Mouse (Mus musculus): ENCODE data around the gene Lcn2. TPM values are rescaled to one million over a fixed set of nuclear protein-coding genes. Genes with fewer than 3 reads are reported as not detected.

Gene Lcn2
- polyA plus RNA-seq, 1 experiment from 2014 or later: 8.0 TPM

GRCm38 (mm10) chr2:32389157-32389556, 1.1 kb upstream of the Lcn2 start:
- ATAC-seq (replicated peaks; ENCODE audit: low FRiP score) (no peak), DNase-seq (ENCODE audit: low spot score) (no peak)
- Histone ChIP-seq H3K9me3 (ENCODE audit: control insufficient read depth, low read length) (no peaks in the 10 kb centered on the region), H3K4me2 (no peak overlapping the region), H3K9ac (ENCODE audit: low read depth, low read length) (no peak overlapping the region), H3K36me3 (ENCODE audit: control insufficient read depth, insufficient read depth, low read length) (no peaks in the 10 kb centered on the region), H3K4me3 (ENCODE audit: low read depth, low read length) (no peak overlapping the region), H3K4me1 (replicated peaks; ENCODE audit: control insufficient read depth, insufficient read depth, low read length) (no peaks in the 10 kb centered on the region), H3K27ac (ENCODE audit: low read depth, low read length) (no peak overlapping the region), H3K27me3 (replicated peaks; ENCODE audit: control insufficient read depth, insufficient read depth, low read length) (no peaks in the 10 kb centered on the region)
- WGBS: 56% methylated on average over 2 of the region's 2 CpGs

GRCm38 (mm10) chr2:32382689-32383088, 5.4 kb downstream of the Lcn2 start:
- H3K9me3 ChIP-seq (ENCODE audit: control insufficient read depth, low read length): no peaks in the 10 kb centered on the region
- no peak overlapping the region for H3K4me3 ChIP-seq (ENCODE audit: low read depth, low read length)
- peaks cover 13% of the 10 kb centered on the region for H3K36me3 ChIP-seq (ENCODE audit: control insufficient read depth, insufficient read depth, low read length)
- peaks cover 5% of the 10 kb centered on the region for H3K4me1 ChIP-seq (replicated peaks; ENCODE audit: control insufficient read depth, insufficient read depth, low read length)
- no peak overlapping the region for H3K9ac ChIP-seq (ENCODE audit: low read depth, low read length)
- WGBS: 70% methylated on average over 2 of the region's 2 CpGs
- H3K27me3 ChIP-seq (replicated peaks; ENCODE audit: control insufficient read depth, insufficient read depth, low read length): no peaks in the 10 kb centered on the region; the same call in 1 of the 2 replicates
- ATAC-seq (replicated peaks; ENCODE audit: low FRiP score) (no peak), DNase-seq (ENCODE audit: low spot score) (no peak)
- no peak overlapping the region for H3K4me2 ChIP-seq
- no peak overlapping the region for H3K27ac ChIP-seq (ENCODE audit: low read depth, low read length)

- Histone ChIP-seq H3K4me3 (ENCODE audit: low read depth, low read length) (peak within 1 kb of the TSS; percentile 60), H3K27ac (ENCODE audit: low read depth, low read length) (no peak within 1 kb of the TSS), H3K4me1 (replicated peaks; ENCODE audit: control insufficient read depth, insufficient read depth, low read length) (peaks cover 5% of the 10 kb centered on the region), H3K36me3 (ENCODE audit: control insufficient read depth, insufficient read depth, low read length) (peaks cover 15% of the 10 kb centered on the region), H3K27me3 (replicated peaks; ENCODE audit: control insufficient read depth, insufficient read depth, low read length) (no peaks in the 10 kb centered on the region; the same call in 1 of the 2 replicates), H3K9me3 (ENCODE audit: control insufficient read depth, low read length) (no peaks in the 10 kb centered on the region), H3K9ac (ENCODE audit: low read depth, low read length) (peak within 1 kb of the TSS; percentile 64), H3K4me2 (peak within 1 kb of the TSS; percentile 95)
- ATAC-seq (replicated peaks; ENCODE audit: low FRiP score) (peak; percentile 94), DNase-seq (ENCODE audit: low spot score) (peak; percentile 93)
- WGBS: under 1% methylated on average over 41 of the region's 47 CpGs
Measured at GRCm38 (mm10) chr2:32381775-32382223, 6.3 kb downstream of the Lcn2 start, which contains the start of gene 1110008P14Rik. TSS of gene 1110008P14Rik (minus strand) at chr2:32381938.

- H3K27me3 ChIP-seq (replicated peaks; ENCODE audit: control insufficient read depth, insufficient read depth, low read length): no peaks in the 10 kb centered on the region; the same call in 1 of the 2 replicates
- peaks cover 5% of the 10 kb centered on the region for H3K4me1 ChIP-seq (replicated peaks; ENCODE audit: control insufficient read depth, insufficient read depth, low read length)
- peak overlapping the region; percentile 95 for H3K4me2 ChIP-seq
- peaks cover 20% of the 10 kb centered on the region for H3K36me3 ChIP-seq (ENCODE audit: control insufficient read depth, insufficient read depth, low read length)
- no peak for DNase-seq (ENCODE audit: low spot score)
- WGBS: under 1% methylated on average over 27 of the region's 27 CpGs
- ATAC-seq (replicated peaks; ENCODE audit: low FRiP score): peak; percentile 21
- peak overlapping the region; percentile 60 for H3K4me3 ChIP-seq (ENCODE audit: low read depth, low read length)
- peak overlapping the region; percentile 64 for H3K9ac ChIP-seq (ENCODE audit: low read depth, low read length)
- H3K27ac ChIP-seq (ENCODE audit: low read depth, low read length): no peak overlapping the region
- H3K9me3 ChIP-seq (ENCODE audit: control insufficient read depth, low read length): no peaks in the 10 kb centered on the region
Measured at GRCm38 (mm10) chr2:32381141-32381774, 6.8 kb downstream of the Lcn2 start.

GRCm38 (mm10) chr2:32380001-32380500, 8.0 kb downstream of the Lcn2 start:
- no peak overlapping the region for H3K9ac ChIP-seq (ENCODE audit: low read depth, low read length)
- H3K27me3 ChIP-seq (replicated peaks; ENCODE audit: control insufficient read depth, insufficient read depth, low read length): no peaks in the 10 kb centered on the region; the same call in 1 of the 2 replicates
- peaks cover 27% of the 10 kb centered on the region for H3K36me3 ChIP-seq (ENCODE audit: control insufficient read depth, insufficient read depth, low read length)
- H3K4me2 ChIP-seq: no peak overlapping the region
- 90% methylated on average over 7 of the region's 7 CpGs for WGBS
- DNase-seq (ENCODE audit: low spot score) (no peak), ATAC-seq (replicated peaks; ENCODE audit: low FRiP score) (no peak)
- peaks cover 5% of the 10 kb centered on the region for H3K4me1 ChIP-seq (replicated peaks; ENCODE audit: control insufficient read depth, insufficient read depth, low read length)
- no peaks in the 10 kb centered on the region for H3K9me3 ChIP-seq (ENCODE audit: control insufficient read depth, low read length)
- no peak overlapping the region for H3K27ac ChIP-seq (ENCODE audit: low read depth, low read length)
- H3K4me3 ChIP-seq (ENCODE audit: low read depth, low read length): no peak overlapping the region

- ATAC-seq (replicated peaks; ENCODE audit: low FRiP score): no peak
- 92% methylated on average over 10 of the region's 10 CpGs for whole genome bisulfite sequencing
- Histone ChIP-seq H3K4me2 (no peak overlapping the region), H3K27ac (ENCODE audit: low read depth, low read length) (no peak overlapping the region), H3K36me3 (ENCODE audit: control insufficient read depth, insufficient read depth, low read length) (peaks cover 41% of the 10 kb centered on the region), H3K9ac (ENCODE audit: low read depth, low read length) (no peak overlapping the region), H3K27me3 (replicated peaks; ENCODE audit: control insufficient read depth, insufficient read depth, low read length) (no peaks in the 10 kb centered on the region), H3K4me1 (replicated peaks; ENCODE audit: control insufficient read depth, insufficient read depth, low read length) (peaks cover 5% of the 10 kb centered on the region), H3K9me3 (ENCODE audit: control insufficient read depth, low read length) (no peaks in the 10 kb centered on the region), H3K4me3 (ENCODE audit: low read depth, low read length) (no peak overlapping the region)
- DNase-seq (ENCODE audit: low spot score): no peak
Measured at GRCm38 (mm10) chr2:32376963-32377362, 11.1 kb downstream of the Lcn2 start.

GRCm38 (mm10) chr2:32375317-32375940, 12.6 kb downstream of the Lcn2 start:
- Histone ChIP-seq H3K36me3 (ENCODE audit: control insufficient read depth, insufficient read depth, low read length) (peaks cover 50% of the 10 kb centered on the region), H3K4me3 (ENCODE audit: low read depth, low read length) (no peak overlapping the region), H3K27ac (ENCODE audit: low read depth, low read length) (no peak overlapping the region), H3K4me2 (no peak overlapping the region), H3K27me3 (replicated peaks; ENCODE audit: control insufficient read depth, insufficient read depth, low read length) (no peaks in the 10 kb centered on the region), H3K9me3 (ENCODE audit: control insufficient read depth, low read length) (no peaks in the 10 kb centered on the region), H3K4me1 (replicated peaks; ENCODE audit: control insufficient read depth, insufficient read depth, low read length) (no peaks in the 10 kb centered on the region), H3K9ac (ENCODE audit: low read depth, low read length) (no peak overlapping the region)
- WGBS: 86% methylated on average over 13 of the region's 13 CpGs
- no peak for ATAC-seq (replicated peaks; ENCODE audit: low FRiP score)
- no peak for DNase-seq (ENCODE audit: low spot score)

- no peak overlapping the region for H3K27ac ChIP-seq (ENCODE audit: low read depth, low read length)
- DNase-seq (ENCODE audit: low spot score) (no peak), ATAC-seq (replicated peaks; ENCODE audit: low FRiP score) (no peak)
- H3K4me3 ChIP-seq (ENCODE audit: low read depth, low read length): no peak overlapping the region
- H3K36me3 ChIP-seq (ENCODE audit: control insufficient read depth, insufficient read depth, low read length): peaks cover 54% of the 10 kb centered on the region
- no peaks in the 10 kb centered on the region for H3K27me3 ChIP-seq (replicated peaks; ENCODE audit: control insufficient read depth, insufficient read depth, low read length)
- no peaks in the 10 kb centered on the region for H3K9me3 ChIP-seq (ENCODE audit: control insufficient read depth, low read length)
- H3K4me2 ChIP-seq: no peak overlapping the region
- no peaks in the 10 kb centered on the region for H3K4me1 ChIP-seq (replicated peaks; ENCODE audit: control insufficient read depth, insufficient read depth, low read length)
- 88% methylated on average over 10 of the region's 10 CpGs for WGBS
- H3K9ac ChIP-seq (ENCODE audit: low read depth, low read length): no peak overlapping the region
Measured at GRCm38 (mm10) chr2:32374191-32374590, 13.9 kb downstream of the Lcn2 start.

All from liver, embryonic 11.5 days (tissue).